8 mouse cellular contexts compared by ENCODE assay signal in genomic region chr13:40732816-40733541, GRCm38 (mm10). TPM values are rescaled to one million over a fixed set of nuclear protein-coding genes. Genes with fewer than 3 reads are reported as not detected.
DNase-seq lines count a peak whose midpoint lies in the region; ATAC-seq lines count a peak whose summit lies in the region.

No protein-coding gene starts in this region.

- no peak for ATAC-seq in kidney, embryonic 14.5 days (ENCODE audit: low FRiP score, low TSS enrichment)
- no peak for ATAC-seq in intestine, embryonic 14.5 days (replicated peaks; ENCODE audit: low FRiP score, low TSS enrichment, low read depth)
- no peak for ATAC-seq in neural tube, embryonic 13.5 days (ENCODE audit: low read depth)

- H3K27ac ChIP-seq in kidney, embryonic 14.5 days (ENCODE audit: low read depth, low read length) = peak overlapping the region; percentile 60
- H3K27ac ChIP-seq in intestine, embryonic 14.5 days (ENCODE audit: low read depth) = no peak overlapping the region
- peak overlapping the region; percentile 87 for H3K27ac ChIP-seq in neural tube, embryonic 13.5 days (replicated peaks)

- H3K9ac ChIP-seq in kidney, embryonic 14.5 days (ENCODE audit: low read depth, low read length) = peak overlapping the region; percentile 58
- no peak overlapping the region for H3K9ac ChIP-seq in intestine, embryonic 14.5 days (ENCODE audit: low read length)
- peak overlapping the region; percentile 74 for H3K9ac ChIP-seq in neural tube, embryonic 13.5 days

- no peaks in the 10 kb centered on the region for H3K4me1 ChIP-seq in kidney, embryonic 14.5 days (ENCODE audit: control insufficient read depth, insufficient read depth, low read length)
- peaks cover 10% of the 10 kb centered on the region; the same call in 1 of the 2 replicates for H3K4me1 ChIP-seq in intestine, embryonic 14.5 days (replicated peaks; ENCODE audit: control insufficient read depth, insufficient read depth, low read length)
- H3K4me1 ChIP-seq in neural tube, embryonic 13.5 days (replicated peaks) = peaks cover 51% of the 10 kb centered on the region

- no peak for DNase-seq in kidney, postnatal 14 days
- peak; percentile 56 for DNase-seq in embryo, embryonic 11 days
- peak; percentile 70 for DNase-seq in intestine, embryonic 14.5 days (ENCODE audit: low spot score)
- no peak for DNase-seq in adrenal gland, postnatal 14 days
- no peak for DNase-seq in gastrocnemius, postnatal 10 days
- no peak for DNase-seq in adrenal gland, adult 2 months

- no peaks in the 10 kb centered on the region for H3K36me3 ChIP-seq in kidney, embryonic 14.5 days (ENCODE audit: control insufficient read depth, insufficient read depth, low read length)
- no peaks in the 10 kb centered on the region for H3K36me3 ChIP-seq in intestine, embryonic 14.5 days (ENCODE audit: control insufficient read depth, insufficient read depth, low read length)
- no peaks in the 10 kb centered on the region for H3K36me3 ChIP-seq in neural tube, embryonic 13.5 days

- H3K9me3 ChIP-seq in kidney, embryonic 14.5 days (ENCODE audit: control insufficient read depth, low read length) = no peaks in the 10 kb centered on the region
- no peaks in the 10 kb centered on the region for H3K9me3 ChIP-seq in intestine, embryonic 14.5 days (ENCODE audit: control insufficient read depth, low read length)
- H3K9me3 ChIP-seq in neural tube, embryonic 13.5 days = no peaks in the 10 kb centered on the region

- peaks cover 88% of the 10 kb centered on the region for H3K27me3 ChIP-seq in kidney, embryonic 14.5 days (ENCODE audit: control insufficient read depth, insufficient read depth, low read length)
- peaks cover 97% of the 10 kb centered on the region for H3K27me3 ChIP-seq in intestine, embryonic 14.5 days (replicated peaks; ENCODE audit: control insufficient read depth, insufficient read depth, low read length)
- H3K27me3 ChIP-seq in neural tube, embryonic 13.5 days = peaks cover 73% of the 10 kb centered on the region

- WGBS in kidney, embryonic 14.5 days = under 1% methylated on average over 30 of the region's 30 CpGs
- under 1% methylated on average over 30 of the region's 30 CpGs for WGBS in intestine, embryonic 14.5 days
- under 1% methylated on average over 30 of the region's 30 CpGs for WGBS in neural tube, embryonic 13.5 days

- peak overlapping the region; percentile 57 for H3K4me2 ChIP-seq in kidney, embryonic 14.5 days (replicated peaks; ENCODE audit: low read depth, low read length)
- H3K4me2 ChIP-seq in intestine, embryonic 14.5 days (ENCODE audit: low read length) = peak overlapping the region; percentile 42
- H3K4me2 ChIP-seq in neural tube, embryonic 13.5 days = peak overlapping the region; percentile 55

- H3K4me3 ChIP-seq in kidney, embryonic 14.5 days (ENCODE audit: low read length) = peak overlapping the region; percentile 38
- peak overlapping the region; percentile 30 for H3K4me3 ChIP-seq in intestine, embryonic 14.5 days (ENCODE audit: low read depth, low read length)
- peak overlapping the region; percentile 43 for H3K4me3 ChIP-seq in neural tube, embryonic 13.5 days

RNA-seq across cellular contexts. Expression of gene Tfap2a, which starts 5.2 kb away (rescaled TPM):
- 3.6 and 4.8 TPM in 2 replicates for polyA plus RNA-seq in kidney, embryonic 14.5 days (2014; fragmentation: Nextera tagmentation; extraction: Ambion mirVana)
- 0.31 and 0.32 TPM in 2 replicates for polyA plus RNA-seq in intestine, embryonic 14.5 days (2014; fragmentation: Nextera tagmentation; extraction: Ambion mirVana)
- 11.6 and 13.7 TPM in 2 replicates for polyA plus RNA-seq in neural tube, embryonic 13.5 days (2015; fragmentation: Nextera tagmentation; extraction: Ambion mirVana)
- 0.30 and 0.38 TPM in 2 replicates for total RNA-seq in adrenal gland, postnatal 14 days (2021)
- under 1 TPM; 0.16 to 0.29 TPM for total RNA-seq in gastrocnemius, postnatal 10 days (2021)
- under 1 TPM; 0.09 to 0.14 TPM for total RNA-seq in adrenal gland, adult 2 months (2021)
- 0.09 and 0.16 TPM in 2 replicates for polyA plus RNA-seq in adrenal gland, adult 2 months (2012; rRNA removed)

Comparison
In these comparisons a context has a peak if more than half of its experiments do, and no peak if none do; other contexts are left out.
1. DNase-seq: peak in embryo, embryonic 11 days (single experiment) and intestine, embryonic 14.5 days (single experiment); none in kidney, postnatal 14 days (single experiment), adrenal gland, postnatal 14 days (single experiment), gastrocnemius, postnatal 10 days (single experiment) and adrenal gland, adult 2 months (single experiment).
2. Peak in every context shown above with its lines, with median percentiles within 50 percentile points of each other: H3K4me2 ChIP-seq and H3K4me3 ChIP-seq.